In genomic region chr1:175128525-175128924, GRCm38 (mm10) we compare ENCODE assay signal across 9 mouse cellular contexts.
A peak's percentile ranks its signal among the peaks of the same experiment; 100 is the strongest.
DNase-seq lines count a peak whose midpoint lies in the region; ATAC-seq and TF ChIP-seq lines count a peak whose summit lies in the region.
"Had no signal": no experiment of that assay in that cellular context is flagged by ENCODE, and none has a peak within 500 bp of the region (broad histone marks: within the 10 kb centered on the region; RNA-seq: fewer than 3 reads in every experiment).

No protein-coding gene starts in this region.

- no peak for TF ChIP-seq CTCF in heart, postnatal 0 days (IDR thresholded peaks at IDR 0.05; ENCODE audit: low read depth)

- H3K9me3 ChIP-seq in lung, embryonic 16.5 days (ENCODE audit: control insufficient read depth, low read length), result no peaks in the 10 kb centered on the region
- H3K9me3 ChIP-seq in heart, postnatal 0 days (replicated peaks; ENCODE audit: control insufficient read depth, low read length), result no peaks in the 10 kb centered on the region
- no peaks in the 10 kb centered on the region for H3K9me3 ChIP-seq in neural tube, embryonic 14.5 days (ENCODE audit: control insufficient read depth, low read length)

- WGBS in lung, embryonic 16.5 days, result 41% methylated on average over 2 of the region's 2 CpGs
- 25% methylated on average over 2 of the region's 2 CpGs for WGBS in heart, postnatal 0 days
- 39% methylated on average over 2 of the region's 2 CpGs for WGBS in neural tube, embryonic 14.5 days

- H3K27me3 ChIP-seq in lung, embryonic 16.5 days (ENCODE audit: control insufficient read depth, insufficient read depth, low read depth, low read length), result no peaks in the 10 kb centered on the region
- H3K27me3 ChIP-seq in heart, postnatal 0 days (ENCODE audit: control insufficient read depth, insufficient read depth, low read length), result no peaks in the 10 kb centered on the region
- H3K27me3 ChIP-seq in neural tube, embryonic 14.5 days (ENCODE audit: control insufficient read depth, insufficient read depth, low read length), result no peaks in the 10 kb centered on the region

- no peak for TF ChIP-seq EP300 in heart, postnatal 0 days (IDR thresholded peaks at IDR 0.05; ENCODE audit: low read depth)

- H3K9ac ChIP-seq in lung, embryonic 16.5 days (ENCODE audit: low read length), result no peak overlapping the region
- no peak overlapping the region for H3K9ac ChIP-seq in heart, postnatal 0 days (replicated peaks; ENCODE audit: low read depth, low read length)
- no peak overlapping the region for H3K9ac ChIP-seq in neural tube, embryonic 14.5 days (replicated peaks; ENCODE audit: low read depth, low read length)

- H3K4me1 ChIP-seq in lung, embryonic 16.5 days (replicated peaks; ENCODE audit: control insufficient read depth, insufficient read depth, low read length), result no peaks in the 10 kb centered on the region; the same call in 1 of the 2 replicates
- H3K4me1 ChIP-seq in heart, postnatal 0 days (ENCODE audit: control insufficient read depth, insufficient read depth), result 0 out of 2 replicates have a peak, but pooled peaks cover 6% of the 10 kb centered on the region
- no peaks in the 10 kb centered on the region for H3K4me1 ChIP-seq in neural tube, embryonic 14.5 days (ENCODE audit: control insufficient read depth, insufficient read depth, low read length)

- H3K27ac ChIP-seq in lung, embryonic 16.5 days (ENCODE audit: low read length), result no peak overlapping the region
- H3K27ac ChIP-seq in heart, postnatal 0 days (ENCODE audit: low read depth), result 0 out of 2 replicates have a peak overlapping the region, but pooled peaks have one; percentile 10
- no peak overlapping the region for H3K27ac ChIP-seq in neural tube, embryonic 14.5 days (ENCODE audit: low read depth, low read length)

- peak; percentile 72 for ATAC-seq in frontal cortex, adult (ENCODE audit: low TSS enrichment)
- peak; percentile 52; the same call in 1 of the 2 replicates for ATAC-seq in lung, embryonic 16.5 days (ENCODE audit: low read depth)
- ATAC-seq in heart, postnatal 0 days (ENCODE audit: insufficient read depth, low read depth), result peak; percentile 47; the same call in 1 of the 2 replicates
- peak; percentile 75; the same call in 1 of the 2 replicates for ATAC-seq in neural tube, embryonic 14.5 days (ENCODE audit: low read depth)

- H3K36me3 ChIP-seq in lung, embryonic 16.5 days (ENCODE audit: control insufficient read depth, insufficient read depth, low read length), result no peaks in the 10 kb centered on the region
- H3K36me3 ChIP-seq in heart, postnatal 0 days (replicated peaks; ENCODE audit: control insufficient read depth, insufficient read depth, low read length), result no peaks in the 10 kb centered on the region
- H3K36me3 ChIP-seq in neural tube, embryonic 14.5 days (ENCODE audit: control insufficient read depth, insufficient read depth, low read length), result no peaks in the 10 kb centered on the region

- no peak overlapping the region for H3K4me2 ChIP-seq in lung, embryonic 16.5 days (ENCODE audit: low read depth, low read length)
- 0 out of 2 replicates have a peak overlapping the region, but pooled peaks have one; percentile 0 for H3K4me2 ChIP-seq in heart, postnatal 0 days (ENCODE audit: low read depth, low read length)
- no peak overlapping the region for H3K4me2 ChIP-seq in neural tube, embryonic 14.5 days (ENCODE audit: low read depth, low read length)
- H3K4me2 ChIP-seq: liver, embryonic 11.5 days had no signal

- no peak overlapping the region for H3K4me3 ChIP-seq in lung, embryonic 16.5 days (ENCODE audit: low read length)
- no peak overlapping the region for H3K4me3 ChIP-seq in heart, postnatal 0 days (ENCODE audit: low read depth, low read length)
- no peak overlapping the region for H3K4me3 ChIP-seq in neural tube, embryonic 14.5 days (ENCODE audit: low read depth, low read length)

- DNase-seq in frontal cortex, postnatal 14 days (ENCODE audit: low spot score in 2 of 2), result no peak
- no peak for DNase-seq in lung, postnatal 36 days
- DNase-seq in heart, postnatal 0 days (ENCODE audit: low spot score), result peak; percentile 45
- DNase-seq in thymus, postnatal 0 days (ENCODE audit: low spot score), result no peak
- no peak for DNase-seq in thymus, postnatal 4 days
